Mouse (Mus musculus) liver, embryonic 14.5 days (tissue): Measurements from ENCODE around the gene Msmb.

Experiments
- CTCF ChIP-seq: IDR thresholded peaks from 2 replicates; pipeline ENCODE4 v1.5.1; 2016; ENCODE audit warnings: antibody characterized with exemption, low read depth, control low read depth
- EP300 ChIP-seq: IDR thresholded peaks from 2 replicates; pipeline ENCODE4 v1.6.1; 2016; ENCODE audit warnings: antibody characterized with exemption, low read depth

DNA sequence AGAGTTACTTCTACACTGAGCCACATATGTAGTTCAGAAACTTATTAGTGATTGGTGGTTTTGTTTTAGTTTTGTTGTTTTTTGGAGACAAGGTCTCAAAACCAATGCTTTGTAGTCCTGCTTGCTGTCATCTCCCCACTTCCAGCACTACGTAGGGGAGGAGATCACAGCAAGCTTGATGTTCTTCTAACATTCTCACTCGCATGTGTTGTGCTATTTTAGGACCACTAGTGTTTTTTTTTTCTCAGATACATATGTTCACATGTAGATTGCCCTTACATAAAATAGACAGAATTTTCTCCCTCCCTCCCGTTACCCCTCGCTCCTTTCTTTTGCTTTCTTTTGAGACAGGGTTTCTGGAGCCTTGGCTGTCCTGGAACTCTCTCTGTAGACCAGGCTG lies 28.3 kb downstream of the Msmb start:
- TF ChIP-seq EP300, result no peak
- no peak for TF ChIP-seq CTCF
